Mouse (Mus musculus) neural tube, embryonic 11.5 days (tissue): Measurements from ENCODE around the gene Gli3. TPM values are rescaled to one million over a fixed set of nuclear protein-coding genes. Genes with fewer than 3 reads are reported as not detected.

ENCODE experiments used
- ATAC-seq: fragments of 200-750 bp; cut with Nextera tagmentation; 2 replicates; pipeline ENCODE4 v1.8.0; 2017; ENCODE audit warnings: moderate number of reproducible peaks, mild to moderate bottlenecking, moderate TSS enrichment, moderate library complexity; ENCODE audit not compliant: insufficient read depth, low FRiP score, low TSS enrichment
- DNase-seq: peaks from one replicate; pipeline ENCODE4 v3.0.0-alpha.2; 2015; ENCODE audit warnings: low spot score
- H3K27ac ChIP-seq: fragments of 300-500 bp; sonication (generic); 2 replicates; pipeline ENCODE4 v1.5.1; 2014; ENCODE audit warnings: low read depth, mild to moderate bottlenecking, low read length
- H3K27me3 ChIP-seq: fragments of 300-500 bp; sonication (generic); 2 replicates; pipeline ENCODE4 v1.6.1; 2014; ENCODE audit warnings: mild to moderate bottlenecking, low read length, mixed read lengths; ENCODE audit not compliant: control insufficient read depth, insufficient read depth
- H3K36me3 ChIP-seq: fragments of 300-500 bp; sonication (generic); 2 replicates; pipeline ENCODE4 v1.6.1; 2014; ENCODE audit warnings: mild to moderate bottlenecking, low read length, moderate library complexity, mixed read lengths; ENCODE audit not compliant: control insufficient read depth, insufficient read depth
- H3K4me1 ChIP-seq: fragments of 300-500 bp; sonication (generic); 2 replicates; pipeline ENCODE4 v1.6.1; 2014; ENCODE audit warnings: low read length, mixed read lengths; ENCODE audit not compliant: control insufficient read depth, insufficient read depth
- H3K4me2 ChIP-seq: fragments of 300-500 bp; sonication (generic); 2 replicates; pipeline ENCODE4 v1.6.1; 2014; ENCODE audit warnings: low read depth, mild to moderate bottlenecking, moderate library complexity
- H3K4me3 ChIP-seq: fragments of 300-500 bp; sonication (generic); 2 replicates; pipeline ENCODE4 v1.5.1; 2014; ENCODE audit warnings: low read depth, low read length
- H3K9ac ChIP-seq: fragments of 300-500 bp; sonication (generic); 2 replicates; pipeline ENCODE4 v1.6.1; 2014; ENCODE audit warnings: mild to moderate bottlenecking, low read length
- H3K9me3 ChIP-seq: fragments of 300-500 bp; sonication (generic); 2 replicates; pipeline ENCODE4 v1.6.1; 2016; ENCODE audit warnings: low read length; ENCODE audit not compliant: control insufficient read depth
- WGBS: fragments of 180-500 bp; shearing (Covaris S2); extraction: QIAGEN DNeasy Blood & Tissue Kit; methylation state at CpG from one replicate; pipeline ENCODE4 v1.1.7; 2014; 5-methylcytosine and 5-hydroxymethylcytosine counted together
- polyA plus RNA-seq: library from polyadenylated mRNA; unstranded; fragments of >200 nt; fragmentation: Nextera tagmentation; extraction: Ambion mirVana; gene quantifications from 2 replicates; pipeline ENCODE4 v1.2.1, GENCODE M21; 2014

Gene Gli3
- polyA plus RNA-seq, 1 experiment from 2014 or later, result 32.3 TPM

DNA sequence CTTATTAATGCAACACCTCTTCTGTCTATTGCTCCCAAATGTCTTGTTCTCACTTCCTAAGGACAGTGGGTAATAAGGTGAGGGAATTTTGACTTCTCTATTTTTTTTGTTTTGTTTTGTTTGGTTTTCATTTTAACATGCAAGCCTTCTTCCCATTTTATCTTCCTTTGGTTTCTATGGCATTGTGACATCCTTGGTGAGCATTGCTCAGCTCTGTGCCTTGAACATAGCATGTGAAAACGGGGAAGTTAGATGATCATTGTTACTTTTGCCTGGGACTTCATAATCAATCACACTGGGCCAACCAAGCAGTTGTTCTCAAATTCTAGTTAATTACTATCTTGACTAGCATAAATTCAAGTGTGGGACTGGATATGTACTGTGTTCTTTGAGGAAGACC lies 258.4 kb downstream of the Gli3 start:
- H3K36me3 ChIP-seq, result peaks cover 17% of the 10 kb centered on the region

DNA sequence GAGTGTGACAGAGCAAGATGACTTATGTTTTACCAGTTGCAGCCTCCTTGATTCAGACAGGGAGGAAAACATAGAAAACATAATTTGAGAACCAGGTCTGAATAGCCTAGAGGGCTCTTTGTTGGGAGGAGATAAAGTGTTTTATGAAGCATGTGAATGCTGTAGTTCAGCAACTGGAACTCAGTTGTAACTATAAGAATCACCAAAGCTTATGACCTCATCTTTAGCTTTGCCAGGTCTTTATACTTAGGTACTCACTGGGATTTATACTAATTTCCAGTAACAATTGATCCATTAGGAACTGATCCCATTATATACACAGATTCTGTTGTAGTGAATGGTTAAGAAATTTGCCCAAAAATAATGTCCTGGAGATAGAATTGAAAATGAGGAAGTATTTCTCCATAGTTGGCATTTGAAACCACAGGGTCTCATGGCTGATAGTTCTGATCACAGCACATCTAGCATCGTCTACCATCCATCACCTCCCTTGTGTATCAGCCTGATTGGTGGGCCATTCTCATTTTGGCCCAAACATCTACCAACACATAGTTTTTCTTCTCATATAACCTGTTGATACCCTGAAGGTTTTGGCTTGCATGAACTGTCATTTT lies 259.8 kb downstream of the Gli3 start:
- DNase-seq (no peak), ATAC-seq (no peak)
- no peak overlapping the region for H3K9ac ChIP-seq
- H3K27me3 ChIP-seq, result no peaks in the 10 kb centered on the region
- peaks cover 17% of the 10 kb centered on the region for H3K36me3 ChIP-seq
- 96% methylated on average over 1 of the region's 1 CpGs for WGBS
- no peak overlapping the region for H3K27ac ChIP-seq
- H3K4me2 ChIP-seq, result no peak overlapping the region
- H3K4me1 ChIP-seq, result no peaks in the 10 kb centered on the region
- H3K4me3 ChIP-seq, result no peak overlapping the region
- H3K9me3 ChIP-seq, result no peaks in the 10 kb centered on the region

More for the DNA sequence above, 258.4 kb downstream of the Gli3 start:
- no peak overlapping the region for H3K9ac ChIP-seq
- no peaks in the 10 kb centered on the region for H3K27me3 ChIP-seq
- no peaks in the 10 kb centered on the region for H3K4me1 ChIP-seq
- WGBS, result 91% methylated on average over 1 of the region's 1 CpGs
- H3K9me3 ChIP-seq, result no peaks in the 10 kb centered on the region
- H3K27ac ChIP-seq, result no peak overlapping the region
- DNase-seq (no peak), ATAC-seq (no peak)
- no peak overlapping the region for H3K4me2 ChIP-seq
- no peak overlapping the region for H3K4me3 ChIP-seq

DNA sequence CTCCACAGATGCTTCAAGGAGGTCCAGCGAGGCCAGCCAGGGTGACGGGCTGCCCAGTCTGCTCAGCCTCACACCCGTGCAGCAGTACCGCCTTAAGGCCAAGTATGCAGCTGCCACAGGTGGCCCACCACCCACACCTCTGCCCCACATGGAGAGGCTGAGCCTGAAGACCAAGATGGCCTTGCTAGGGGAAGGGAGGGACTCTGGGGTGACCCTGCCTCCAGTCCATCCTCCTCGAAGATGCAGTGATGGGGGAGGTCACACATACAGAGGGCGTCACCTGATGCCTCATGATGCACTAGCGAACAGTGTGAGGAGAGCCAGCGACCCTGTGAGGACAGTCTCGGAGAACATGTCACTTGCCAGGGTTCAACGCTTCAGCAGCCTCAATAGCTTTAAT lies 261.7 kb downstream of the Gli3 start:
- H3K4me2 ChIP-seq, result no peak overlapping the region
- no peaks in the 10 kb centered on the region for H3K27me3 ChIP-seq
- ATAC-seq, result peak; percentile 29; the same call in 1 of the 2 replicates
- 97% methylated on average over 10 of the region's 10 CpGs for WGBS
- no peak overlapping the region for H3K4me3 ChIP-seq
- no peak overlapping the region for H3K27ac ChIP-seq
- no peak for DNase-seq
- no peaks in the 10 kb centered on the region for H3K4me1 ChIP-seq
- H3K36me3 ChIP-seq, result peaks cover 17% of the 10 kb centered on the region
- no peak overlapping the region for H3K9ac ChIP-seq
- H3K9me3 ChIP-seq, result no peaks in the 10 kb centered on the region

DNA sequence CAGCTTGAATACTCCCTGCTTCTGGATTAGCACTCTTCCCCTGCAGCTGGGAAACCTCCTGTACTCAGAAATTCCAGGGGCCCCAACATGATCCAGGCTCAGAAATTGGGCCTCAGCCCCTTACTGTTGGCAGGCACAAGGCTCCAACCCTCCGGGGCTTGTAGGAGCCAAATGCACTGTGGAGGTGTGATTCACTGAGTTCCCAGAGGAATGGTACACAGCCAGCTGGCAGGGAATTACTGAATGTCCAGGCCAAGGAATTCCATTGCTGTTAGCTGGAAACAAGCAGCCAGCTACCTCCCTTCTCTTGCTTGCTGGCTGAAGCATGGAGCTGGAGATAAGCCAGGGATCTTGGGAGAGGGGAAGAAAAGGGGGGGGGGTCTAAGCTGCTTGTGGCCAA lies 278.7 kb downstream of the Gli3 start:
- H3K4me2 ChIP-seq, result no peak overlapping the region
- H3K27ac ChIP-seq, result no peak overlapping the region
- no peaks in the 10 kb centered on the region for H3K4me1 ChIP-seq
- no peaks in the 10 kb centered on the region for H3K27me3 ChIP-seq
- no peaks in the 10 kb centered on the region for H3K9me3 ChIP-seq
- H3K4me3 ChIP-seq, result no peak overlapping the region
- 47% methylated on average over 1 of the region's 1 CpGs for WGBS
- DNase-seq (no peak), ATAC-seq (no peak)
- no peak overlapping the region for H3K9ac ChIP-seq
- no peaks in the 10 kb centered on the region for H3K36me3 ChIP-seq

DNA sequence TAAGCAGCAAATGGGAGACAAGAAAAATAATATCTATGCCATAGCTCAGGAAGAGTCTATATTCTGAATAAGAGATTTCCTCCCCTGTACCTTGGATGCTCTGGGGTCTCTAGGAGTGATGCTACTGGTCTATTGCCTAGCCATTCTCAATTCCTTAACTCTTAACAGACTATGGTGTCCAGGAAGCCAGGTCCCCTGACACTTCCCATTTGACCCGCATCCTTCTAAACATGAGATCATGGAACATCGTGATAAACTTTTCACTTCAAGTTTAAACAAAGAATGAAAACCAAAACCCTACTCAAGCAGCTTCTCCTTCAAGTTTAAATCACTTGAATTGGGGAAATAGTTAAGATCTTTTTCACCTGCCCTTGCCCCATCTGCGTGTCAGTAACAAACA lies 279.3 kb downstream of the Gli3 start:
- Histone ChIP-seq H3K4me2 (no peak overlapping the region), H3K9me3 (no peaks in the 10 kb centered on the region), H3K4me1 (no peaks in the 10 kb centered on the region), H3K36me3 (no peaks in the 10 kb centered on the region), H3K27me3 (no peaks in the 10 kb centered on the region), H3K9ac (no peak overlapping the region), H3K4me3 (no peak overlapping the region), H3K27ac (no peak overlapping the region)
- ATAC-seq (no peak), DNase-seq (no peak)
- 88% methylated on average over 3 of the region's 3 CpGs for WGBS

DNA sequence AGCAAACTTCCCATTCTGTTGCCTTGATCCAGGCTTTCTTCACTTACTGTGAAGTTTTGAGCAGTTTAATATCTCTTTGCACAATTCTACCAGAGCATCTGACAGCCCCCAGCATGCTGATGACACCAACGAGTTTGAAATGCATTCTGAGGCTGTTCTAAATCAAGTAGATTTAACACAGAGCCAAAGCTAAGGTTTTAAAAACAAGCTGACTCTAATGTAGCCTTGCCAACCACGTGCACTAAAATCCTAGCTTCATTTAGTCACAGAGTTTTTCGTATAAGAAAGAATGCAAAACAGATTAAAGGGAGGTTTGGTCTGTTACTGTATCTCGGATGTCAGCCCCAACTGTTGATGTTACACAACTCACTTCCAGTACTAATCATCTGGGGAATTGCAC lies 279.7 kb downstream of the Gli3 start:
- Histone ChIP-seq H3K4me2 (no peak overlapping the region), H3K27ac (no peak overlapping the region), H3K4me3 (no peak overlapping the region), H3K4me1 (no peaks in the 10 kb centered on the region), H3K9me3 (no peaks in the 10 kb centered on the region), H3K36me3 (no peaks in the 10 kb centered on the region), H3K27me3 (no peaks in the 10 kb centered on the region), H3K9ac (no peak overlapping the region)
- 75% methylated on average over 4 of the region's 4 CpGs for WGBS
- DNase-seq, result no peak
- no peak for ATAC-seq

DNA sequence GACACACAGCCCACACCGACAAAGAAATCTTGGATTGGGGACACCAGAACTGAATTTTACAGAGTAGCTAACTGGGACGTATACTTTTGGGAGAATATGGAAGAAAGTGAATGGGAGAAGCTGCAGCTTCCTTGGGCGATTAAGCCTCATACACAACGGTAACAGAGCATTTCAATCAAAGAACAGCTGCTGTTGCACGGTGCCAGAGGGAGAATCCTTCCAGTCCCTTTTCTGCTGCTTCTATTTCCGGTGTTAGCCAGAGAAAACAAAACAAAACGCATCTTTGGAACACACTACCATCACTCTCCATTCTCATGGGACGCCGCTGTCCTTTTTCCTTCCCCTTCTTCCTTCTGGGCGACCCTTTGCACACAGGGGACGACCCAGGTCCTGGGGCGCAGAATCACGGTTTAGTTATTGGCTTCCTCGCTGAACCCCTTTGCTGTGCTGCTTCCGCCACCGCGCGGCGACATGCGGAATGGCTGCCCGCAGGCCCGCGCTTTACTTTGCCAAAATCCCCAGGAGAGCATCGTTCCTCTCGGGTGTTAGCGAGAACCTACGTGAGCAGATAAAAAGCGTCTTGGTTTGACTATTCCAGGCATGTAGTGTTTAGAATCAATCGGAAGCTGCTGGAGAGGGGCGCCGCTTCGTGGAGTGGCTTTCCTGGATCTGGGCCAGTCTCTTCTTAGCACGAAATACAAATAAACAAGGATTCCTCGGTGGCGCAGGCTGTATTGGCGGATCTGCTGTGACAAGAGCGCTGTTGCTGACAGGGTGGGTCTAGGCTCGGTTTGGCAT lies 296.0 kb downstream of the Gli3 start:
- Histone ChIP-seq H3K27me3 (no peaks in the 10 kb centered on the region), H3K27ac (no peak overlapping the region), H3K9me3 (no peaks in the 10 kb centered on the region), H3K4me3 (peak overlapping the region; percentile 43), H3K9ac (peak overlapping the region; percentile 60), H3K36me3 (no peaks in the 10 kb centered on the region), H3K4me2 (peak overlapping the region; percentile 49), H3K4me1 (0 out of 2 replicates have a peak, but pooled peaks cover 4% of the 10 kb centered on the region)
- WGBS, result 5% methylated on average over 38 of the region's 38 CpGs
- ATAC-seq (peak; percentile 88), DNase-seq (peak; percentile 91)

DNA sequence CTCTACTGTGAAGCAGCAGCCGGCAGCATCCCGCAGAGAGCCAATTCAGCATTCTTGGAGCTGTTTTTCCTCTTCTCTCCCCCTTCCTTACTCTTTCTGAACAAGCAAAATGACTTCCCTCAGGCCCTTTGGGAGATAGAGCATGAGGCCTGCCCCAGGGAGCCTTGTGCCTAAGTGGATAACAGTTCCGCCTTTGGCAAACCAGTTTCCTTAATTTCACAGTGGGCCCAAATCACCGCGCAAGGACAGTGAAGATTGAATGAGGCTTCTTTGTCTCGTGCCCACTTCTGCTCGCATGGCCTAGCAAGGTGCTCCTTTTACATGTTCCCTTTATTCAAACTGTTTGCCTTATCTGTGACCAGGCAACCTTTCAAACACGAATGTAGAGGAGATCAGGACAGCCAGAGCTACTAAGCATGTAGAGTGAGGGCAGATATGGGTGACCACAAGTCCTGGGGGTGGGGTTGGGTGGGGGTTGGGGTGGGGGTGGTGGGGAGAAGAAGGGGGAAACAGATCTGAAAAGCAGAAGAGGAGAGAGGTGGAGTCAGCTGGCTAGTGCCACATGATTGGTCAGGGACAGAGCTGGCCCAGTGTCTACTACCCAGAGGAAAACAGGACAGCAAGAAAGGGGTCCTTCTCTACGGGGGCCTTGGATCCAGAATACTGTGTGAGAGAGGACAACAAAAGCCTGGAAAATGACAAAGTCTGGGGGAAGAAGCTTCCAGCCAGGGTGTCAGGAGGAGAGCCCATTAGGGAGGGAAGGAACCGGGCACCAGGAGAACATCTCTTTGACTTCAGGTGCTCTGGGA lies 296.8 kb downstream of the Gli3 start:
- WGBS, result 24% methylated on average over 10 of the region's 10 CpGs

More for the DNA sequence above, 296.8 kb downstream of the Gli3 start:
- H3K4me1 ChIP-seq, result 0 out of 2 replicates have a peak, but pooled peaks cover 4% of the 10 kb centered on the region
- H3K4me3 ChIP-seq, result peak overlapping the region; percentile 43
- H3K36me3 ChIP-seq, result no peaks in the 10 kb centered on the region
- no peaks in the 10 kb centered on the region for H3K27me3 ChIP-seq
- ATAC-seq, result peak; percentile 29
- DNase-seq, result peak; percentile 54
- no peak overlapping the region for H3K27ac ChIP-seq
- peak overlapping the region; percentile 49 for H3K4me2 ChIP-seq
- peak overlapping the region; percentile 60 for H3K9ac ChIP-seq
- no peaks in the 10 kb centered on the region for H3K9me3 ChIP-seq
